Mouse (Mus musculus) liver, adult 2 months (tissue): ENCODE results near the gene Prickle1. TPM values are rescaled to one million over a fixed set of nuclear protein-coding genes. Genes with fewer than 3 reads are reported as not detected.
A peak's percentile ranks its signal among the peaks of the same experiment; 100 is the strongest.

Experiments
- DNase-seq: peaks from one replicate; pipeline ENCODE4 v3.0.0-alpha.2; 2011; ENCODE audit warnings: low read depth, low spot score; ENCODE audit errors: extremely low read depth
- H3K27ac ChIP-seq: fragments of 200-500 bp; replicated peaks from 2 replicates; pipeline ENCODE4 v1.5.1; 2012; ENCODE audit warnings: low read depth, mild to moderate bottlenecking, control low read depth, inconsistent platforms, low read length; ENCODE audit not compliant: insufficient read depth
- H3K27me3 ChIP-seq: fragments of 200-500 bp; 2 replicates; pipeline ENCODE4 v1.6.1; 2012; ENCODE audit warnings: mild to moderate bottlenecking, moderate library complexity, low read length, inconsistent platforms; ENCODE audit not compliant: control insufficient read depth, insufficient read depth
- H3K36me3 ChIP-seq: fragments of 200-500 bp; 2 replicates; pipeline ENCODE4 v1.6.1; 2012; ENCODE audit warnings: low read length, inconsistent platforms; ENCODE audit not compliant: control insufficient read depth, insufficient read depth
- H3K4me1 ChIP-seq: fragments of 200-500 bp; 2 replicates; pipeline ENCODE4 v1.6.1; 2011; ENCODE audit warnings: low read length; ENCODE audit not compliant: control insufficient read depth, insufficient read depth
- H3K4me3 ChIP-seq: fragments of 200-500 bp; 2 replicates; pipeline ENCODE4 v1.5.1; 2011; ENCODE audit warnings: low read depth, mild to moderate bottlenecking, control low read depth, low read length, moderate library complexity; ENCODE audit not compliant: insufficient read depth
- H3K79me2 ChIP-seq: fragments of 200-500 bp; 2 replicates; pipeline ENCODE4 v1.6.1; 2012; ENCODE audit warnings: inconsistent platforms, mild to moderate bottlenecking, low read length, moderate library complexity; ENCODE audit not compliant: control insufficient read depth, insufficient read depth
- H3K9ac ChIP-seq: fragments of 200-500 bp; 2 replicates; pipeline ENCODE4 v1.6.1; 2012; ENCODE audit warnings: low read depth, mild to moderate bottlenecking, control low read depth, inconsistent platforms, low read length
- CTCF ChIP-seq: fragments of 200-500 bp; IDR thresholded peaks from 2 replicates; pipeline ENCODE4 v1.5.1; 2011; ENCODE audit warnings: low read depth, low read length, control low read depth
- POLR2A ChIP-seq: fragments of 200-500 bp; IDR thresholded peaks from 2 replicates; pipeline ENCODE4 v1.6.1; 2011; ENCODE audit warnings: low read length, control low read depth; ENCODE audit not compliant: insufficient read depth; ENCODE audit errors: extremely low read depth
- WGBS: fragments of 180-500 bp; shearing (Covaris S2); methylation state at CpG from one replicate; pipeline ENCODE4 v1.1.7; 2018; 5-methylcytosine and 5-hydroxymethylcytosine counted together
- polyA plus RNA-seq: library from polyadenylated mRNA; depleted of rRNA; stranded (reverse); fragments of >200 nt; gene quantifications from 2 replicates; pipeline ENCODE4 v1.2.3, GENCODE M21; 2012
- total RNA-seq: library from RNA; depleted of rRNA; stranded (reverse); fragments of >200 nt; gene quantifications from 2 replicates; pipeline ENCODE4 v1.2.3, GENCODE M21; 2014

Gene Prickle1
- total and polyA plus RNA-seq, 2 experiments = 1.2 to 1.9 TPM

DNA sequence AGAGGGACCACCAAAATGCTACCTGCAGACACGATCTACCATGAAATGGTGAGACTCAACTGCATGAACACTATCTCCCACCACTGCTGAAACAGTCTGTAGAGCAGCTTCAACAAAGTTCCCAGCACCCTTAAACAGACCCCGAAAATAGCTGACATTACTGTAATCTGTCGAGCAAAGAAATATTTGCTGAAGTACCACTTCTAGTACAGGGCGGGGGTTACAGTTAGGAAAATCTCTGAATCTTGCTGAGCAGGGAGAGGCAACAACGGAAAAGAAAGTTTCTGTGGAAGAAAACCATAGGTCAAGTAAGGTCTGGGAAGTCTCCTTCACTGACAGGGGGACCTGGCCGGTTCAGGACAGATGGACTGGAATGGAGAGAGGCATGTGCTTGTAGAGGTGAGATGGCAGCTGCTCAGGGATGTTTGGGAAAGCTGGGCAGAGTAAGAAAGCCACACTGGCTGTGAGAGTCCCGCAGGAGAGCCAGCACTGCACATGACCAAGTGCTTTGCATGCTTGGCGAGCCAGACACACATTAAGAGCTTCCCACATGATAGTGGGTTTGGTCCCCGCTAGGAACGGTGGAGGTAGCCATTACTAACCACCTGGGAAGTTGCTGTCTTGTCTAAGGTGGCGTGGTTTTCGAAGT lies 41.4 kb downstream of the Prickle1 start:
- Histone ChIP-seq H3K9ac (no peak overlapping the region), H3K79me2 (peaks cover 6% of the 10 kb centered on the region; the same call in 1 of the 2 replicates), H3K27ac (peak overlapping the region; percentile 28; the same call in 1 of the 2 replicates), H3K36me3 (no peaks in the 10 kb centered on the region), H3K4me1 (peaks cover 5% of the 10 kb centered on the region; the same call in 1 of the 2 replicates), H3K4me3 (no peak overlapping the region), H3K27me3 (no peaks in the 10 kb centered on the region)
- no peak for TF ChIP-seq POLR2A
- TF ChIP-seq CTCF = no peak
- no peak for DNase-seq
- 80% methylated on average over 12 of the region's 12 CpGs for WGBS

DNA sequence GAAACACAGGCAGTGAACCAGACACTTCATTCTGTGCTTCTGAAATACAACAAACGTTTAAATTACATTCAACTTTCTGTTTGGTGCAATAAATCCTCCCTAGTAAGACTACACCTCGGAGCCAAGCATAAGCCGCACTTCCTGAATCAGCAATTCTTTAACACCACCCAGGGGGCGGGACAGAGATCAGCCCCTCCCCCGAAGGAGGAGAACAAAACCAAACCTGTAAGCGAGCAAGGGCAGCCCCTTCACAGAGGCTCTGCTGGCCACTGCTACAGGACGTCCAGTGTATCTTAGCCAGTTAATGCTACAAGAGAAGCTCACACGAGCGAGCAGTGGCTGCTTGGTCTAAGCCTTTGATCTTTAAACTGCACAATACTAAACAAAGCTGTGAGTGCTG lies 43.5 kb downstream of the Prickle1 start:
- peak; percentile 65 for DNase-seq
- Histone ChIP-seq H3K36me3 (no peaks in the 10 kb centered on the region), H3K9ac (no peak overlapping the region; the same call in 1 of the 2 replicates), H3K27me3 (no peaks in the 10 kb centered on the region), H3K4me3 (peak overlapping the region; percentile 50; the same call in 1 of the 2 replicates), H3K4me1 (peaks cover 5% of the 10 kb centered on the region; the same call in 1 of the 2 replicates), H3K79me2 (peaks cover 6% of the 10 kb centered on the region; the same call in 1 of the 2 replicates), H3K27ac (no peak overlapping the region)
- TF ChIP-seq CTCF = no peak
- no peak for TF ChIP-seq POLR2A
- 13% methylated on average over 9 of the region's 9 CpGs for WGBS

DNA sequence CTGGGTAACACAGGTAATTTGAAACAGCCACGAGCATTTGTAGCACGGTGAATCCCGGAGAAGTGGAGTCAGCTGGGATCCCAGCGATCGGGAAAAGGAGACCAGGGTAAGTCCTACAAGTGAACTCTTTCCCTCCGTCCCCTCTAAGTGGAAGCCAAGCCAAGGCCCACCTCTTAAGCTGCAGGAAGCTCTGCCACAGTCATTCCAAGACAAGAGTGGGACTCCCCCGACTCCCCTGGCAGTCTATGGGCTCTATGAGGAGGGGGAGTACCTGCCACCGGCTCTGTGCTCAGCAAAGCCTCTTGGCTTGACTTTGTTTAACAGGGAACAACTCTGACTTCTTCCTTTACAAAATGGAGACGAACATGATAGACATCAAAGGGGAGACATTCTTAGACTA lies 47.4 kb downstream of the Prickle1 start:
- 0 out of 2 replicates have a peak overlapping the region, but pooled peaks have one; percentile 15 for H3K27ac ChIP-seq
- H3K27me3 ChIP-seq = no peaks in the 10 kb centered on the region
- no peaks in the 10 kb centered on the region for H3K36me3 ChIP-seq
- TF ChIP-seq CTCF (no peak), POLR2A (no peak)
- 76% methylated on average over 9 of the region's 9 CpGs for WGBS
- H3K4me1 ChIP-seq = peaks cover 2% of the 10 kb centered on the region; the same call in 1 of the 2 replicates
- H3K4me3 ChIP-seq = no peak overlapping the region
- H3K79me2 ChIP-seq = peaks cover 6% of the 10 kb centered on the region
- no peak for DNase-seq
- H3K9ac ChIP-seq = no peak overlapping the region

DNA sequence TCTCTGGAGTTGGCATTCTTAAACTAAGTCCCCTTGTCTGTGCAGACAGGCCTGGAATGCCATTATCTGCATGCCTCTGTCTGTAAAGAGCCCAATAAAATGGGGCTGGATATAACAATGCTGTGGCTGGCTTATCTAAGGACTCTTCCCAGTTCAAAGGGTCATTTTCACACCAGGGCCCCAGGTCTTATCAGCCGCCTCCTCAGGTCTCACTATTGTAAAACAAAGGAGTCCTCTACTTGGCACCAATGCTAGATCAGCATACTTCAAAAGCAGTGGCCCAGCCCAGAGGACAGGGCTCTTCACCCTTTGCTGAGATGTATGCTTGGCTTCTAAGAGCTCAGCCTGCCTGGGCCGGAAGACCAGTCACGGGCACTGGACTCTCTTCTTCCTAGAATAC lies 56.3 kb downstream of the Prickle1 start:
- peaks cover 3% of the 10 kb centered on the region; the same call in 1 of the 2 replicates for H3K79me2 ChIP-seq
- no peak overlapping the region for H3K9ac ChIP-seq
- H3K27me3 ChIP-seq = no peaks in the 10 kb centered on the region
- no peak overlapping the region for H3K27ac ChIP-seq
- no peaks in the 10 kb centered on the region for H3K36me3 ChIP-seq
- no peak for DNase-seq
- H3K4me3 ChIP-seq = no peak overlapping the region
- H3K4me1 ChIP-seq = no peaks in the 10 kb centered on the region; the same call in 1 of the 2 replicates
- TF ChIP-seq CTCF (no peak), POLR2A (no peak)
- WGBS = 88% methylated on average over 3 of the region's 3 CpGs

DNA sequence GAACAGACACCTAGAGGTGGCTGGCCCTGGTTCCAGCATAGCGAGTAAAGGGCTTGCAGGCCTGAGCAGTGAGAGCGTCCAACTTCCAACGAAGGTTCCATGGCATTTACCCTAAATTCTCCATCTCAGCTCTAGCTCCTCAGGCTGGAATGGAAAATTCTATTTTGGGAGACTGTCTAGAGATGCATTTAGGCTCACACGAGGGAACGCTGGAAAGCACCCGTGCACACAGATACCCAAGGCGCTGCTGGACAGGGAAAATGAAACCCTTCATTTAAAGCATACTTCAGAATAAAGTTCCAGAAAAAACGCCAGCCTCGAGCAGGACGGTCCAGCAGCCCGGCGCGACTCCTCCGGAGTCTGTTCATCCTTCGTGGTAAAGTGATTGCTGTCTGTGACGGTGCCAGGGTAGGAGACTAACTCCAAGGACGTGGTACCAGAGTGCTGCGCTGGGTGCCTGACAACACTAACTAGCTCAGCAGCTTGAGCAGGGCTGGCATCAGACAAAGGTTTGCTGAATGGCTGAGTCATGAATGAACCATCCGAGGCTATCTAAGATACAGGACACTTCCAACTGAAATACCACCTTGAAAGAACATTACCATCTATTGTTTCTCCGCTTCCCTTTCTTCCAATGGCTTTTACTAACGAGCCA lies 57.0 kb downstream of the Prickle1 start:
- no peak overlapping the region for H3K4me3 ChIP-seq
- H3K4me1 ChIP-seq = no peaks in the 10 kb centered on the region; the same call in 1 of the 2 replicates
- no peak for DNase-seq
- H3K36me3 ChIP-seq = no peaks in the 10 kb centered on the region
- no peak for TF ChIP-seq POLR2A
- no peak for TF ChIP-seq CTCF
- peaks cover 3% of the 10 kb centered on the region; the same call in 1 of the 2 replicates for H3K79me2 ChIP-seq
- 89% methylated on average over 21 of the region's 21 CpGs for WGBS
- no peak overlapping the region for H3K9ac ChIP-seq
- H3K27ac ChIP-seq = no peak overlapping the region
- no peaks in the 10 kb centered on the region for H3K27me3 ChIP-seq
